Mouse (Mus musculus) right cerebral cortex, postnatal 10 days (tissue): ENCODE results near the gene Fbxl16.
A peak's percentile ranks its signal among the peaks of the same experiment; 100 is the strongest.

Experiments
- DNase-seq, 2 experiments: peaks; one replicate each; pipeline ENCODE4 v3.0.0; 2021; ENCODE audit warnings: low spot score in 2 of 2

Gene Fbxl16

GRCm38 (mm10) chr17:25808789-25809605 lies at the start of gene Fbxl16:
Gene Fbxl16, plus strand, starts transcription at chr17:25809085.
- peak; percentile 94 to 95 for DNase-seq

DNA sequence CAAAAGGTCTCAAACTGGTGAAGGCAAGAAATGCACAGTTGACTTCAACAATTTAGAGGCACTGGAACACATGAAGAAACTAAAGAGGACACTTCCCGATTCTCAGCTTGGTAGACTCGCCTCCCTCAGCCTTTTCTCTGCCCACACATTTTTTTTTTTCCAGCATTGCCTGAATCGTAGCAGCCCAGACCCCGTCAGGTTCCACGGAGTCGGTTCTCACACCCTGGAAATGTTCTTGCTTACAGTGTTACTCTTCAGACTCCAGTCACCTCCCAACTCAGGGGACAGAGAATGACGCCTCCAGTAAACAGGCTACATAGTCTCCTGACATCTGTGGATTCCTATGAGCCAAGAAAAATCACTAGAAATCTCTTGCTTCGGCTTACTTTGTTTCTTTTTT lies 48.7 kb upstream of the Fbxl16 start:
- DNase-seq, result no peak

DNA sequence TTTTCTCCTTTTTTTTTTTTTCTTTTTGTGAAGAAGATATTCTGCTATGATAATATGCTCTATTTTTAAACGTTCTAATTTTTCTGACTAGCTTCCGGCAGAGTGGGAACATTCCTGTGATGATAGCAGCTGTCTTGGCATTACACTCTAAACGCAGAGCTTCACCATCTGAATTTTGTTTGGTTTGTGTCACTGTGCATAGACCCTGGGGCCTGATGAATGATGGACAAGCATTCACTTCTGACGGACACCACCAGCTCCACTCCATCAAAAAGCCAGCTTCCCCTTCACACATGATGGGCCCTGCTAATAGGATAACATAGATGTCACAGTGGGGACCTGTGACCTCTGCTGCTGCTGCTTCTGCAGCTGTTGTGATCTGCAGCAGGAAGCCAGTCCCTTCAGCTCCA lies 47.3 kb upstream of the Fbxl16 start:
- DNase-seq, result peak; percentile 44 to 73

DNA sequence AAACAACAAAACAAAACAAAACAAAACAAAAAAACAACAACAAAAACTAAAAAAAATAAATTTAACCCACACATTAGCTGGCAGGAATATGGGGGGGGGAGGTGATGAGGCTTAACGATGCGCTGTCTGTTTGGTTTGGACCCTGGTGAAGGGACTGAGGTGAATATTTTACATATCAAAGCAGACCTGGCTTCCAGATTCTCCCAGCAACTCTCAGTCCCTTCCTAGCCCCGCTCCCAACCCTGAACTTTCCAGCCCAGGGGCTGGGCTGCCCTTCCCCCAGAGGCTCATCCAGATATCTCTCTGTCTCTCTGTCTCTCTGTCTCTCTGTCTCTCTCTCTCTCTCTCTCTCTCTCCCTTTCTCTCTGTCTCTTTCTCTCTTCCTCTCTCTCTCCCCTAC lies 46.3 kb upstream of the Fbxl16 start:
- no peak for DNase-seq

DNA sequence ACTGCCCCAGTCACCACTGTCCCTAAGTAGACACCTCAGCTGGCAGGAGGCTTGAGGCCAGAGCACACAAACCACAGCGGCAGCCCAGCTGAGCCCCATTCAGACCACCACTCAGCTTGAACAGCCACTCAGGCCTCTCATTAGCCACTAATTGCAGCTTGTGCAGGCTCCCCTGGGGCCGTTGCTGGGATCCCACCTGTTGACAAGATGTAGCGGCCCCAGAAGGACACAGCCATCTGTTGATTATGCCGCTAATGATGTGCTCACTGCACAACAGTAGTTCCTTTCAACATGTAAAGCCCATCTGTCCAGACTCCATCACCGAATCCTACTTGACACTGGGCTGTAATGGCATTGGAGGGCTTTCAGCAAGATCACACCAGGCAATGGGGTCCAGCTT lies 43.0 kb upstream of the Fbxl16 start:
- no peak for DNase-seq

GRCm38 (mm10) chr17:25769331-25769730 lies 39.6 kb upstream of the Fbxl16 start:
- DNase-seq, result no peak

DNA sequence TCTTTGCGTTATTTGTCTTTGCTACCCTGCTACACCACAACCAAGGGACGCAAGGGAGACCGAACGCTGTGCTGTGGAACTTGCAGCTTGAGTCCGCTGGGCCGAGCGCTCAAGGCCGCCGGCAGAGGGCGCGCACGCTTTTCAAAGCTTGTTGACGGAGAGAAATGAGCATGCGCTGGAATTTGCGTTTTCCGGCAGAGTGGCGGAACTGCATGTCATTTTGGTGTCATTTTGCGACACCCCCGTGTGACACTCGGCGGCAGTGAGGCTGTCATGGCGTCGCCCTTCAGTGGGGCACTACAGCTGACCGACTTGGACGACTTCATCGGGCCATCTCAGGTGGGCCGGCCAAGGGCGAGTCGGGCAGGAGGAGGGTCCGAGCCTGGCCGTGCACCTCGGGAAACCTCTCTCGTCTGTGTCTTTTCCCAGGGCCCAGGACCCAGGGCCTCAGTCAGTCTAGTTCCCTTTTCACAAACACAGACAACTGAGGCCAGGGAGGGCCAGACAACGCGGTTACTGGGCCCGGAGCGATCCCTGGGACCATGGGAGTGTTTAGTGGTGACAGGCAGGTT lies 35.2 kb upstream of the Fbxl16 start, which contains the start of gene Narfl:
TSS of gene Narfl (plus strand) at position 228 of the 572 bp plus-strand sequence.
- peak; percentile 98 to 99 for DNase-seq

DNA sequence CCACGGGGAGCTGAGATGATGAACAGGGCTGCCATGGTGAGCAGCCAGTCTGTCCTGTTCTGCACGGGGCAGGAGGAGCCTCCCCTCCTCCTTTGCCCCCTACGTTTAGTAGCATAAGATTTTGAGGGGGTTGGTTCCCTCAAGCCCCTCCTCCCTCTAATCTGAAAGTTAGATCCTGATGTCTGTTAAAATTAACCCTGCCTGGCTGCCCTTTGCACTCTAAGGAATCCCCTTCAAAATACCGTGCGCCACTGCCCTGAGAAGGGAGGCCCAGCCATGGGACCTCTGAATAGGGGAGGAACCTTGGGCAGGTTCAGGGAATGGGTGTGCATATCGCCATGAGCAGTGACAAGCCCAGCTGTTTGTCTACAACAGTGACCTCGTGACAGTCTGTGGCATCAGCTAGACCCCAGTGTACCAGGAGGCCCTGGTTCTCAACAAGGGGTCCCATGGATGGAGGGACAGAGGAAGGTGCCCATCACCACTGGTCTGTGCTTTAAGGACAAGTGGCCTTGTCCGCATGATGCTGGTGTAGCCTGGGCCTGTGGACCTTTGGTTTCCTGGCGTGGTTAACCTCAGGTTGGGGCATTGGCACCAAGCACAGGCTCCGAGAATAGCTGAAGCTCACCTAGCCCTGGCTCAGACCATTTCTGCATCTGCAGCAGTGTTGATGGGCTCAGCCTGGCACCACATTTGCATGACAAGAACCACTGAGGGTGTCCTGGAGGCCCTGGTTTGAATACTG lies 33.4 kb upstream of the Fbxl16 start:
- no peak for DNase-seq

GRCm38 (mm10) chr17:25777948-25778347 lies 30.9 kb upstream of the Fbxl16 start:
- no peak for DNase-seq

GRCm38 (mm10) chr17:25781339-25781738 lies 27.5 kb upstream of the Fbxl16 start:
- no peak for DNase-seq

- DNase-seq, result peak in 1 of 2 experiments; percentile 39
Measured at GRCm38 (mm10) chr17:25783086-25783485, 25.8 kb upstream of the Fbxl16 start.

- peak in 1 of 2 experiments; percentile 52 for DNase-seq
Measured at GRCm38 (mm10) chr17:25783861-25784574, 24.9 kb upstream of the Fbxl16 start.

GRCm38 (mm10) chr17:25785281-25785745 lies 23.6 kb upstream of the Fbxl16 start, which contains the start of gene Haghl:
Gene Haghl, minus strand, starts transcription at chr17:25785673.
- DNase-seq, result peak; percentile 97 to 98

DNA sequence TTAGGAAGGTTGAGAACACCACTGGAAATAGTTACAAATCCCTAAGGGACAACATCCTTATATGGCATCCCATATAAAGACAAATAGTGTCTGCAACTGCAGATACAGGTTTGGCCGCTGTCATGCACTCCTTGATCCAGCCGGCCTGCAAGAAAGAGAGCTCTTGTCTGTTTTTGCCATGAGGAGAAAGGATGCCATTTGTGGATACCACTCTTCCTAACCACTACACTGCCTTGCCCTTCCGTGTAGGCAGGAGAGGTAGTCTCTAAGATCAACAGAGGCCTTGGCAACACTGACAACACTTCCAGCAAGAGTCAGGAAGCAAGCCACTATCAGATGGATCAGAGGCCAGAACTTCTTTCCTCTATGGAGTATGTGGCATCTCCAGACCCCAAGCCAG lies 22.6 kb upstream of the Fbxl16 start, which contains the start of gene Ccdc78:
TSS of gene Ccdc78 (plus strand) at position 301 of the 400 bp plus-strand sequence.
- DNase-seq, result no peak

DNA sequence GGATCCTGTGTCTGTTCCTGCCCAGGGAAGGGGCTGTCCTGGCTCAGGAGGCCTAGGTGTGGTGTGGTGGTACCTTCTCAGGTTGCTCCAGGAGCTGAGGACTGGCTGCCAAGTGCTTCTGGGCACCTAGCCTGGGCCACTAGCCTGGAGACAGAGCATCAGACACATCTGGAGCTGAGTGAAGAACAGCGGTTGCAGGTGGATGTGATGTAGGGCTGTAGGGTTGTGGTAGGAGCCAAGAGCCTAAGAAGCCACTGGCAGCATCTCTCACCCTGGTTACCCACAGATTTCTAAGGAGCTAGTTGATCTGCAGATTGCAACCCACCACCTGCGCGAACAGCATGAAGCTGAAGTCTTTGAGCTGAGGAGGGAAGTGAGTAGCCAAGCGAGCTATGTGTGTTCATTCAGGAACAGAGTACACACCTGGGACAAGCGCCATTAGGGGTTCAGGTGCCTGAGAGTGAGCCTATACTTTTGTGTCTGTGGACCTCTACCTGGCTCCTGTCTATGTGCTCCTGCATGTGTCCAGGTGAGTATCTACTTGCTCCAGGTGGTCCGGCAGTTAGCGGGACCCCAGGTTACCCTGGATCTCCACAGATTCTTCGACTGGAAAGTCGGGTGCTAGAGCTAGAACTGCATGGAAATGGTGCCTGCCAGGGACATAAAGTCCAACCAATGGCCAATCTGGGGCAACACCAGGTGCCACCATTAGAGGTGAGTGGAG lies 21.9 kb upstream of the Fbxl16 start:
- no peak for DNase-seq

DNA sequence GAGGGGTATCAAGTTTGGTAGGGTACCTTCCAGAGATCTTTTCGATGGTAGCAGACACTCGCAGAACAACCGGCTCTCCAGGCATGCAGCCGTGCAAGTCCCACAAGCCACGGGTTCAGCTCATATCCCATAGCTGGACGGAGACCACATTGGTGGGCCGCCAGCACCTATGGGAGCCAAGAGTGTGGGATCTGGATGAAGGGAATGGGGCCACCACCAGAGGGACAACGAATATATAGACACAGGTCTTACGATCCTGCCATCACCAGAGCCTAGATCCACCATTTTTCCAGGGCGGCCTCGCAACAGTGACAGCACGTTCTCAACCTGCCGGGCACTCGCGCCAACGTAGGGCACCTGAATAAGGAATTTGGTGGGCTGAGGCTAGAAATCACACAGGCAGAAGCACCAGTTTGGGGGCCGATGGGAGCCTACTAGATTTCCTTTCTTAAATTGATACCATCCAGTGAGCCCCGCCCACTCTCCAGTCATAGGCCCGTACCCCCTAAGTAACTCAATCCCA lies 17.5 kb upstream of the Fbxl16 start:
- DNase-seq, result peak in 1 of 2 experiments; percentile 48

DNA sequence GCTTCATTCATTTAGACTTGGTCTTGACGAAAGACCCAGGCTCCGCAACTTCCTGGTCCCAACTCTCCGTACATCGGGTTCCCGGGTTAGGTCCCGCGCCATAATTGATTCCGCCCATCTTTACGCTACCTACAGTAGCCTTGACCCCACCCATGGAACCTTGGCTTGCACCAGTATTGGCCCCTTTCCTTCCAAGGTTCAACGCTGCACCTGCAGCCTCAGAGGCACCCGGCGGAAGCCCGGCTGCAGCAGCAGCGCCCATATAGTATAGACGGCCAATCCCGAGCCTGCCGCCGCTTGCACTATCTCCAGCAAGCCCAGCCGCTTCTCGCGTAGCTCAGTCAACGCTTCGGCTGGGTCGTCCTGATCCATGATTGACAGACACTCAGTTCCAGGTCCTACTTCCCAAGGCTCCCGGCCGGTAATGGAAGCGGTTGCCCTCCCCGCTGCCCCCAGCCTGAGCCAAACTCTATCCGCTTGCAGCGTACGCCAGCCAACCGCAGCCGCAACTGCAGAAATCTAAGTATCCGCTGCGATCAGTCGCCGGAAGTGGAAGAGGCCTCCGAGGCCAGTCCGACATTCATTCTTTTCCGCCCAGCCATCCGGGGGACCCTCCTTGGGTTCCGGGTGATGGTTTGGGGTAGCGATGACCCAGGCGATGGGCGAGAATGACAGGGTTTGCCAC lies 16.9 kb upstream of the Fbxl16 start:
- DNase-seq, result peak; percentile 89 to 92

- DNase-seq, result peak; percentile 89 to 93
Measured at GRCm38 (mm10) chr17:25792615-25793014, 16.3 kb upstream of the Fbxl16 start, which contains the start of gene Fam173a. Gene Fam173a, minus strand, starts transcription at chr17:25792901.

GRCm38 (mm10) chr17:25794197-25794596 lies 14.7 kb upstream of the Fbxl16 start:
- peak; percentile 61 to 73 for DNase-seq

GRCm38 (mm10) chr17:25794998-25795397 lies 13.9 kb upstream of the Fbxl16 start:
- DNase-seq, result no peak
